Mouse (Mus musculus) spleen, adult 2 months (tissue): ENCODE results near the gene H2-M10.6. TPM values are rescaled to one million over a fixed set of nuclear protein-coding genes. Genes with fewer than 3 reads are reported as not detected.
"Not testable (repeated sequence)": the region's sequence is repeated elsewhere in the genome, so short reads cannot be mapped to it uniquely, and the experiment has no call there.

Source experiments
- DNase-seq, 2 experiments: peaks; one replicate each; pipeline versions ENCODE4 v3.0.0 to v3.0.0-alpha.2; 2012 to 2021; ENCODE audit warnings: low spot score in 2 of 2, low read depth in 1 of 2
- H3K27ac ChIP-seq: fragments of 200-500 bp; 2 replicates; pipeline ENCODE4 v1.5.1; 2012; ENCODE audit warnings: low read length, inconsistent platforms; ENCODE audit not compliant: insufficient read depth
- H3K27me3 ChIP-seq: fragments of 200-500 bp; 2 replicates; pipeline ENCODE4 v1.6.1; 2012; ENCODE audit warnings: mild to moderate bottlenecking, moderate library complexity, low read length, inconsistent platforms; ENCODE audit not compliant: control insufficient read depth, insufficient read depth
- H3K36me3 ChIP-seq: fragments of 200-500 bp; 2 replicates; pipeline ENCODE4 v1.6.1; 2012; ENCODE audit warnings: mild to moderate bottlenecking, low read length, inconsistent platforms; ENCODE audit not compliant: control insufficient read depth, insufficient read depth
- H3K4me1 ChIP-seq: fragments of 200-500 bp; 2 replicates; pipeline ENCODE4 v1.6.1; 2011; ENCODE audit warnings: inconsistent platforms; ENCODE audit not compliant: control insufficient read depth, insufficient read depth, insufficient read length
- H3K4me3 ChIP-seq: fragments of 200-500 bp; 2 replicates; pipeline ENCODE4 v1.5.1; 2011; ENCODE audit warnings: mild to moderate bottlenecking, inconsistent platforms; ENCODE audit not compliant: insufficient read depth, insufficient read length; ENCODE audit errors: extremely low read depth
- CTCF ChIP-seq: fragments of 200-500 bp; IDR thresholded peaks from 2 replicates; pipeline ENCODE4 v1.5.1; 2011; ENCODE audit warnings: mild to moderate bottlenecking, inconsistent platforms; ENCODE audit not compliant: insufficient read depth, insufficient read length, insufficient replicate concordance; ENCODE audit errors: extremely low read depth
- POLR2A ChIP-seq: fragments of 200-500 bp; IDR thresholded peaks from 2 replicates; pipeline ENCODE4 v1.6.1; 2011; ENCODE audit warnings: low read depth, low read length, inconsistent platforms
- WGBS: fragments of 180-500 bp; shearing (Covaris S2); methylation state at CpG from one replicate; pipeline ENCODE4 v1.1.7; 2018; 5-methylcytosine and 5-hydroxymethylcytosine counted together
- polyA plus RNA-seq: library from polyadenylated mRNA; depleted of rRNA; stranded (reverse); fragments of >200 nt; gene quantifications from 2 replicates; pipeline ENCODE4 v1.2.3, GENCODE M21; 2012

H2-M10.6 gene
- polyA plus RNA-seq, 1 experiment = not detected

DNA sequence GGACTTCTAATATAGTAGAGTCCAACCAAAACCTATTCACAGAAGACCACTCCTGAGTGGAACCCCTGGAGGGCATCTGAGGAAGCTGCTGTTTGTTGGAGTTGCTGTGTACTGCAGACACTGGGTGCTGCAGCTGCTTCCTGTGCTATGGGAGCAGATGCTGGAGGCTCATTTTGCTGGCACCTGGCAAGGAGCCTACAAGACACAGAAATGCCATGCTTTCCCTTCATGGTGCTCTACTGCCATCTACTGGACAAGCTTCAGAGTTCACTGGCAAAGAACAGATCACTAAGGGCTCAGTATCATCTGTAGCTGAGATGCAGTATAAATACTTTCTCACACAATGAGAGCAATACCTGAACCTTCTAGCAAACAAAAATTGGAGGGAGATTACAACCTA, 23.2 kb upstream of the H2-M10.6 start:
- H3K4me1 ChIP-seq, H3K27me3 ChIP-seq, H3K36me3 ChIP-seq, H3K27ac ChIP-seq, H3K4me3 ChIP-seq: not testable (repeated sequence)
- peak; percentile 30 to 37 for DNase-seq
- TF ChIP-seq CTCF = peak; percentile 30; the same call in 1 of the 2 replicates

DNA sequence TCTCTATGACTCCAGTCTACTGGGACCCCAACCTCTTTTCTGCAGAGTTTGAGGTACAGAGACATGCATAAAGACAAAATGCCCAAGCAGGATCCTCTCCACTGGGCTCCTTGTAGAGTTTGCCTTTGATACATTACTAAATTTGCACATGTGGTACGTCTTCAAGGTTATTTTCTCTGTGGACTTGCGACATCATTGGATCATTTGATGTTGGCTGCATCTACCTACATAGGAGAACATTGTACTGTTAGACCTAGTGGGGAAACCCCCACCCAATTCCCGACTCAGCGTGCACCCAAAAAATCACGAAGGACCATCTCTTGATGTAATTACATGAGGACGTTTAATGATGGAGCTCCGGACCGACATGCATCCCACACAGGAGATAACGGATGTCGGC, 12.5 kb upstream of the H2-M10.6 start:
- no peak overlapping the region for H3K27ac ChIP-seq
- H3K27me3 ChIP-seq = no peaks in the 10 kb centered on the region; the same call in 1 of the 2 replicates
- 91% methylated on average over 10 of the region's 10 CpGs for WGBS
- no peak for DNase-seq
- TF ChIP-seq CTCF = no peak
- no peak for TF ChIP-seq POLR2A
- no peaks in the 10 kb centered on the region for H3K36me3 ChIP-seq
- H3K4me1 ChIP-seq = no peaks in the 10 kb centered on the region
- no peak overlapping the region for H3K4me3 ChIP-seq

DNA sequence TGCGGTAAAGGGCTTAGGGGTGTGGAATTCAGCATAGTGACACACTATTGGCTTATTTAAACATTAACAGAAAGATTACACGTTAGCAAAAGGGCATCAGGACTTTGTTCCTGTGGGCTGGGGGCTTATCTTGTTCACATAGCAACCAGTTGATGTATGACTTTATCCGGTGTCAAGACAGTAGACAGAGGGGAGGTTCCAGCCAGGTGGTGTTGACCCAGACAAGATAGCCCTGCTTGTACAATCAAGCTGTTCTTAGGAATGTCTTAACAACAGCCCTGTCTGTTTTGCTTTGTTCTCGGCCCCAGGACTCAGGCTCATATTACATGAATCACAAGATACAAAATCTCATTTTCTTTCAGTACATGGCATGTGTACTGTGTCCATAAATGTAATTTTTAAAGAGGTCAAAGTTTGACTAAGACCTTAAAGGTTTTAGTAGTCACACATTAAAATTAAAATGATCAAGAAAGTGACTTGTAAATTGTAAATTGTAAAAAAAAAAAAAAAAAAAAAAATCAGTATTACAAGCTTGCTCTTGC, 12.0 kb upstream of the H2-M10.6 start:
- not testable (repeated sequence) for DNase-seq, H3K36me3 ChIP-seq, H3K27ac ChIP-seq, H3K4me1 ChIP-seq, H3K27me3 ChIP-seq, H3K4me3 ChIP-seq
- WGBS = 79% methylated on average over 4 of the region's 4 CpGs

DNA sequence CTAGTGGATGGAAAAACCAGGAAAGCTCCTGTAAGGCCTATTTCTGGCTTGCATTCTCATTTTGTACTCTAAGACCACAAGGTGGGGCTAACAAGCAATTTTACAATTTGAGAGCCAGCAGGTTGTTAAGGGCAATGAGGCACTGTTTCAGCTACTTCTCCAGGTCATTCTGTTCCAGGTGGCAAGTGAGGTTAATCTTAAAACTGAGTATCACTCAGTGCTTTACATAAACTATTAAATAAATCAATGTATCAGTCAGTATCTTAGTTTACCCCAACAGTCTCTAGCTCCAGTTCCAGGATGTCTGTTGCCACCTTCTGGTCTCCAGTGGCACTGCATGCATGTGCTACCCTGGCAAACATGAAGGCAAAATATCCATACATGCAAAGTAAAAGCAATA, 12.0 kb downstream of the H2-M10.6 start:
- no peaks in the 10 kb centered on the region for H3K4me1 ChIP-seq
- no peaks in the 10 kb centered on the region for H3K36me3 ChIP-seq
- H3K4me3 ChIP-seq = no peak overlapping the region
- H3K27ac ChIP-seq = no peak overlapping the region
- no peaks in the 10 kb centered on the region for H3K27me3 ChIP-seq
- peak; percentile 40; the same call in 1 of the 2 replicates for TF ChIP-seq CTCF
- no peak for TF ChIP-seq POLR2A
- DNase-seq = peak; percentile 35 to 61

DNA sequence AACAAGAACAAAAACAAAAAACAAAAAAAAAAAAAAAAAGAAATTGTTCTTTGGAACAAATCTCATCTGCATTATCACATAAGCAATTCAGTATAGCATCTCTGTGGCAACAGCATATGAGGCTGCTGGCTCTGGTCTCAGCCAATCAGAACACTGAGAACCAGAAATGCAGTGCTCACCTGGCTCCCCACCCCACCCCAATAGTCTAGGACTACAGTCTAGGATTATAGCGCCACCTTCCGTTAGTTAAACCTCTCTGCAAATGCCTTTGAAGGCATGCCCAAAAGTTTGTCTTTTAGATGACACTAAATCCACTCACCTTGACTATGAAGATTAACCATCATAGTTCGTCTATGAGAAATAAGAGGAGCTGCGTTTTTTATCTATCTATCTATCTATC, 13.6 kb downstream of the H2-M10.6 start:
- no peak overlapping the region for H3K4me3 ChIP-seq
- no peaks in the 10 kb centered on the region for H3K36me3 ChIP-seq
- no peak overlapping the region for H3K27ac ChIP-seq
- 23% methylated on average over 4 of the region's 4 CpGs for WGBS
- DNase-seq = peak in 1 of 2 experiments; percentile 28
- H3K27me3 ChIP-seq = no peaks in the 10 kb centered on the region
- H3K4me1 ChIP-seq = no peaks in the 10 kb centered on the region
- no peak for TF ChIP-seq POLR2A
- TF ChIP-seq CTCF = no peak

DNA sequence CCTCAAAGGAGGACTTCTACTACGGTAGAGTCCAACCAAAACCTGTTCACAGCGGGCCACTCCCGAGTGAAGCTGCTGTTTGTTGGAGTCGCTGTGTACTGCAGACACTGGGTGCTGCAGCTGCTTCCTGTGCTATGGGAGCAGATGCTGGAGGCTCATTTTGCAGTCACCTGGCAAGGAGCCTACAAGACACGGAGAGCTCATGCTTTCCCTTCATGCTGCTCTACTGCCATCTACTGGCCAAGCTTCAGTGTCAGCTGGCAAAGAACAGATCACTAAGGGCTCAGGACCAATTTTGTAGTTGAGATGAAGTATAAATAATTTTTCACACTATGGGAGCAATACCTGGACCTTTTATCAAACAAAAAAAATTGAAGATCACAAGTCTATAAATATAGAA, 14.0 kb downstream of the H2-M10.6 start:
- peak; percentile 31; the same call in 1 of the 2 replicates for TF ChIP-seq CTCF
- H3K36me3 ChIP-seq, H3K4me1 ChIP-seq, H3K27me3 ChIP-seq, H3K27ac ChIP-seq, H3K4me3 ChIP-seq: not testable (repeated sequence)
- WGBS = 2% methylated on average over 5 of the region's 5 CpGs
- peak; percentile 53 to 70 for DNase-seq

DNA sequence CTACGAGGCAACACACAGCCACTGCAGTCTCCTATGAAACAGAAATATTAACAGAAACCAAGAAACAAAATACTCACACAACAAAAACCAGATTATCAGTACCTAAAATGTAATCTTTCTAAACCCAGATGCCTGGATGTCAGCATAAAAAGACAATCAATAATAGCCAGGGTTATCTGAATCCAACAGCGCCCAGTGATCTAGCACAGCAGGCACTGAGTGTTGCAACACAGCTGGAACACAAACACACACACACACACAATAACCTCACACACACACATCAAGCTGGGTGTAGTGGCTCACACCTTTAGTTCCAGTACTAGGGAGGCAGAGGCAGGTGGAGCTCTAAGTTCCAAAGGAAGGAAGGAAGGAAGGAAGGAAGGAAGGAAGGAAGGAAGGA, 16.5 kb downstream of the H2-M10.6 start:
- WGBS = 74% methylated on average over 2 of the region's 2 CpGs
- H3K4me1 ChIP-seq = no peaks in the 10 kb centered on the region
- no peaks in the 10 kb centered on the region for H3K27me3 ChIP-seq
- TF ChIP-seq POLR2A (no peak), CTCF (no peak)
- H3K36me3 ChIP-seq = no peaks in the 10 kb centered on the region
- DNase-seq = no peak
- H3K27ac ChIP-seq = no peak overlapping the region
- no peak overlapping the region for H3K4me3 ChIP-seq

DNA sequence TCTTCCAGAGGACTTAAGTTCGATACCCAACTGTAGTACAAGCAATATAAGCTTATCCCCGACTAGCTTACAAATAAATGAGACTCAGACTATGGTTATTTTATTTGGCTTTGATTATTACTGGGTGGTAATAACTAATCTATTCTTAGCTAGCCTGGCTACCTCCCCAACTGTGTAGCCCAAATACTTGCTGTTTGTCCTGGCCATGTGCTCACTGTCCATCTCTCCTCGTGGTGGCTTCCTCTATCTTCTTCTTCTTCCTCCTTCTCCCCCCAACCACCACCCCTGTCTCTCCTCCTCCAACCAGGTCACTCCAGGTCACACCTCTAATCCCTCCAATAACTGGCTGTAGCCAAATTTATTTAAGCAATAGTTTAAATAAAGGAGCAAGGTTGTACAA, 18.5 kb downstream of the H2-M10.6 start:
- WGBS = 73% methylated on average over 3 of the region's 3 CpGs

More for the DNA sequence above, 18.5 kb downstream of the H2-M10.6 start:
- Histone ChIP-seq H3K4me1 (no peaks in the 10 kb centered on the region), H3K27ac (no peak overlapping the region), H3K36me3 (no peaks in the 10 kb centered on the region), H3K4me3 (no peak overlapping the region), H3K27me3 (no peaks in the 10 kb centered on the region)
- TF ChIP-seq POLR2A = no peak
- TF ChIP-seq CTCF = no peak
- DNase-seq = no peak
